Mouse (Mus musculus) CD8-positive naive resting alpha-beta T cell, adult 2 months (primary cell): ENCODE measurements around the gene Tmeff2.
"Not testable (repeated sequence)": the region's sequence is repeated elsewhere in the genome, so short reads cannot be mapped to it uniquely, and the experiment has no call there.

ENCODE experiments used
- DNase-seq, 2 experiments: peaks; one replicate each; pipeline ENCODE4 v3.0.0; 2022; ENCODE audit warnings: low read depth in 2 of 2, low spot score in 2 of 2

Tmeff2 gene

GRCm38 (mm10) chr1:50900386-50900785 is at the start of gene Tmeff2:
Tmeff2 (plus strand) TSS chr1:50900647.
- DNase-seq = not testable (repeated sequence)

DNA sequence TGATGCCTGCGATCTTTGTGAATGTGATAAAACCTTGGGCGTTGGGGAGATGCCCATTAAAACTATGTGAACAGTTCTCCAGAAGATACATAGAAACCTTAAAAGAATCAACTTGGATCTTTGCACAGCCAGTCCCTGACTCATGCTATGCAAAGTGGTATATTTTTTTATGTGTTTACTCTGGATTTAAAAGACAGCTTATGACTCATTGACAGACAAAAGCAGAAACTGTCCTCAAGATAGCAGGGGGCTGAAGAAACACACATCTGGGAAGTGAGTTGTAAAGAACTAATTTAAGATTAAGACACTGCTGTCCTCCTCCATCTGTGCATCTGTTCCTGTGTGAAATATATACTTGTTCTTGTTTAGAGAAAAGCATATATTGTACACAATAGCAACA is 38.9 kb upstream of the Tmeff2 start:
- DNase-seq = no peak

DNA sequence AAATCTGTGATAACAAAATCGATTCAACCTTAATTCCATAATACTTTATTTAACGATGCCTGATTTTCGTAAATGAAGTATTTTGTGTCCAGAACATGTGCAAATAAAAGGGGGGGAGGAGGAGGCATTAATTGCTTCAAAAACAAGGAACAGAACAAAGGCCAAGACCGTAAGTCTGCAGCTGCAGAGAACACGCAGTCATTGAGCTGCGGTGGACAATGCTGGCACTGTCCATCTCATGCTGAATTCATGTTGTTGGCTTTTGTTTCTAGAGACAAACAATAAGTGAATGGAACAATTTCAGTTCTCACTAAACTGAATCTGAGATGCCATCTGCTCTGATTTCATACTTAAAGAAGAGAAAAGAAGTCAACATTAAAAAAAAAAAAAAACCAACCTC is 2.8 kb upstream of the Tmeff2 start:
- DNase-seq = no peak

GRCm38 (mm10) chr1:50924838-50925355 is 24.4 kb downstream of the Tmeff2 start:
- DNase-seq = no peak

- DNase-seq = no peak
These were observed 25.0 kb downstream of the Tmeff2 start for GRCm38 (mm10) chr1:50925356-50925921.

- no peak for DNase-seq
These were observed 26.1 kb downstream of the Tmeff2 start for GRCm38 (mm10) chr1:50926374-50927060.

DNA sequence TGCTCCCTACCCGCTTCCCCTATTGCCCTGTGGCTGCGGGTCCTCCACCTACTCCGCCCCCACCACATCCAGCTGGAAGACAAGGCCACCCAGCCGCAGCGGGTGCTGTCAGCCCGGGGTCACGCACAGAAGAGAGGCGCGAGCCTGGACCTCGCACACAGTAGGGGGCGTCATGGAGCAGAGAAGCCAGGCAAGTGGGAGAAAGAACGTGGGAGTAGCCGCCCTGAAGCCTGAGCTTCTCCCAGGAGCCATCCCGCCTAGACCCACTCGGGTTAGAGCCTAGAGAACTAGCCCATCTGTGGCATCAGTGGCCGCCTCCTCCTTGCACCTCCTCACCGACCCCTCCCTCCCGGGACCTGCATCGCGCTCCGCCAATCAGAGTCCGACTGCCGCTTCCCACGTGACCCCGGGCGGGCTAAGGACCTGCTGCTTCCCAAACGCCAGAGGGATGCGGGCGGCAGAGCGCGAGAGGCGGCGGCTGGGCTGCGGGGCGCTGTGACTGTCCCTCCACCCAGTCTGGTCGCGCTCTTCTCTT is 26.7 kb downstream of the Tmeff2 start:
- peak in 1 of 2 experiments; percentile 3 for DNase-seq

- no peak for DNase-seq
These were observed 27.3 kb downstream of the Tmeff2 start for GRCm38 (mm10) chr1:50927679-50928187.

DNA sequence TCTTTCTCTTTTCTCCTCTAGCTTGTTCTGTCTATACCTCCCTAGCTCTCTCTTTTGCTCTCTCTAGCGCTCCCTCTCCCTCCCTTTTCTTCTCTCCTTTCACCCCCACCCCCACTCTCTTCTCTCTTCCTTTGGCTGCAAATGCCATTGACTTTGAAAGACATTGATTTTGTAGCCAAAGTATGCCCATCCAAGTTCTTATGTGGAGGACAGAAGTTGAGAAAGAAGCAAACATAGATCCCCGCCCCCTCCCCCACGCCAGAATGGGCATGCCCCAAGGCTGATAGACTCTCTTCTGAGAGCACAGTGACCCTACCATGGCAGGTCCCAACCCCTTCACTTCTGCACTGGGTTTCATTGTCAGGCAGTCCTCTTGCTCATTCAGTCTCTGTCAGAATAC is 28.3 kb downstream of the Tmeff2 start:
- no peak for DNase-seq

- no peak for DNase-seq
These were observed 34.6 kb downstream of the Tmeff2 start for GRCm38 (mm10) chr1:50935076-50935475.

DNA sequence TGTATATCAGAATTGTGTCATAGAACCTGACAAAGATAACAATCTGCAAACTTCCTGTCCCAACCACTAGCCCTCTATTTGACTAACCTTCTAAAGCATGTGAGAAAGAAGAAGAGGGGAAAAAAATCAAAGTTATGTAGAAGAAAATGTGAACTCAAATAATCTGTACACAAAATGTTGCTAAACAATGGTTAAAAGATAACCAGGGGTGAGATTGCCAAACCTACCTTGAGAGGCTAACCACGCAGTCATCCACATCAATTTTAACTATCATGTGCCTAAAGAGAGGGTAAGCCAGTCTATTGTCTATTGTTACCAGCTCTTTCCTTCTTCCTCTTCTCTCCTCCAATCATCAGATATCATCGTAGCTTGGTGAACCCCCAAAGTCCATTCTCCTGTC is 35.0 kb downstream of the Tmeff2 start:
- DNase-seq = no peak

DNA sequence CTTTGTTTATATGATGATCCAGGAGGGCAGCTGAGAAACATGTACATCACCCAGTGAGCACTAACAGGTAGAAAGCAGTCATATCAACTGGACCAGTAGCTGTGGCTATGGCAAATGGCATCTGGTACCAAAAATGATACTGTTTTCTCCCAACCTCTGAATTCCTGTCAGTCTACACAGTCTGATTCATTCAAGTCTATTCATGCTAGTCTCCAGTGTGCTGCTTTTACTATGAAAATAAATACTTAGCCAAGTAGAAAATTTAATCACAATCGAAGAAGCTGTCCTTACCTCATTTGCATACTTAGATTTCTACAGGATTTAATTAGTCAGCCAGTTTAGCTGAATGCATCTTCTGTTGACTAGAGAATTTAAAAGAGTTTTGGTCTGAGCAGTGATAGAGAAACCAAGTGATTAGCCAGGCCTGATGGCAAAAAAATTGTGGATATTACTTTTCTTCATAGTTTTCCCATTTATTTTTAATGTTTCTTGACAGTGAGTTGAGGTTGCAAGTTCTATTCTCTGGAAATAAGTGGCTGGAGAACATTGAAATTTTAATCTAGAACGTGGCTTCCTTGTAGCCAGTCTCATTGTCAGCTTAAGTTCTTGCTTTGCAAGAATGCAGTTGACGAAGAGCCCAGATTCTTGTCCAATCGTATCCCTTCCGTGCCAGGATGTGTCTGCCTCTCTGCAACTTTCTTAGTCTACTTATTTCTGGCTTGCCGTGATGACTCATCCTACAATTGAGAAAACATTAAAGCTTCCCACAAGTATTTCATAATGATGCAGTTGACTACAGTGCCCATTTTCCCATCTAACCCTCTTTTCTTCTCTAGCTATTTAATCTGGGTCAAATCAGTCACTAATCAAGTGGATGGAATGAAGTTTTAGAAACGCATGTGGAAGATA is 39.9 kb downstream of the Tmeff2 start:
- DNase-seq = no peak

GRCm38 (mm10) chr1:50948575-50948974 is 48.1 kb downstream of the Tmeff2 start:
- no peak for DNase-seq

DNA sequence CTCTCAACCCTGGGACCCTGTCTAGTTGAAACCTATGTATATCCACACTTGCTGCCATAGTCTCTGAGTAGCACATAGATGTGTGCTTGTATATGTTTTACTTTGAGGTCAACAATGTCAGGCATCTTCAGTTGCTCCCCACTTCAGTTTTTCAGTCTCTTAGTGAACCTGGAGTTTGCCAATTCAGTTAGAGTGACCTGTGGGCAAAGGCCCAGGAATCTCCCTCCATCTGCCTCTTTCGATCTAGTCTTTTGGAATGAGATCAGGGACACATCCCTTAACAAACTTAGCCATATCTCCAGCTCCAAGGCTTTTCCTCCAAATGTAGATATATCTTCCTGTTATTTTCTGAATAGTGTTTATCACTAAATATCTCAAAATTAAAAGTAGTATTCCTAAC is 58.4 kb downstream of the Tmeff2 start:
- no peak for DNase-seq

- peak; percentile 14 to 33 for DNase-seq
These were observed 61.7 kb downstream of the Tmeff2 start for GRCm38 (mm10) chr1:50961954-50962648.

GRCm38 (mm10) chr1:50962649-50963000 is 62.2 kb downstream of the Tmeff2 start:
- DNase-seq = no peak

DNA sequence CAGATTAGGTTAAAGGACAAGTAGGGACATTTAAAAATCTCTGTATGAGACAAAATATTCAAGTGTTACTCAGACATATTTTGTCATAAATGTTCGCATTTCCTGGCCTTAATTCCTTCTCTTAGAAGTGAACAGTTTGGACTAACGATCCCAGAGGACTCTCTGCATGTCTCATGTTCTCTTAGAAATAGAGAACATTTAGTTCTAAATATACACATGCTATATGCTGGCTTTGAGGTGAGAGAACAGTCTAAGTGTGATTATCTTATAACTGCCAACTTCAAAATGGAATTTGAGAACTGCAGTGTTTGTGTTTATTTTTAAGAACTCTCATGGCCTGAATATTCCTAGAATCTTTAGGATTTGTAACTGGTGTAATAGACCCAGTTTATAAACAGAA is 69.2 kb downstream of the Tmeff2 start:
- no peak for DNase-seq

DNA sequence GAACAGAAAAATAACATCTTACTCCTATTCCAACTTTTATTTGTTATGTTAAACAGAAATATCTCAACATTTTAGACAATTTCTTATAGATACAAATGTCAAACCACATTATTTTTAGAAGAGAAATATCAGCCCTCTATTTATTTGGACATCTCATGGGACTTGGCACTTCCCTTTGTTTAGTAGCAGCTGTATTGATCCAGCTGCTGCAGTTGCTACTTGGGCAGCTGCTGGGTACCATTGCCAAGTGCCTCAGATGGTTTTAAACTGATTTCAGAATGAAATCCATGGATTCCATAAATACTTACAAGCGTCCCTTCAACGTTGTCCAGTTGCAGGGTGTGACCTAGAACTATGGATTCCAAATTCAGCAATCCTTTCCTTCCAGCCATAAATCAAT is 70.4 kb downstream of the Tmeff2 start:
- no peak for DNase-seq

GRCm38 (mm10) chr1:50972509-50973436 is 72.3 kb downstream of the Tmeff2 start:
- DNase-seq = no peak
